Mouse (Mus musculus): ENCODE results near the gene Myb. TPM values are rescaled to one million over a fixed set of nuclear protein-coding genes. Genes with fewer than 3 reads are reported as not detected.

Gene Myb
- polyA plus RNA-seq, 1 experiment from 2014 or later: 4.0 TPM

DNA sequence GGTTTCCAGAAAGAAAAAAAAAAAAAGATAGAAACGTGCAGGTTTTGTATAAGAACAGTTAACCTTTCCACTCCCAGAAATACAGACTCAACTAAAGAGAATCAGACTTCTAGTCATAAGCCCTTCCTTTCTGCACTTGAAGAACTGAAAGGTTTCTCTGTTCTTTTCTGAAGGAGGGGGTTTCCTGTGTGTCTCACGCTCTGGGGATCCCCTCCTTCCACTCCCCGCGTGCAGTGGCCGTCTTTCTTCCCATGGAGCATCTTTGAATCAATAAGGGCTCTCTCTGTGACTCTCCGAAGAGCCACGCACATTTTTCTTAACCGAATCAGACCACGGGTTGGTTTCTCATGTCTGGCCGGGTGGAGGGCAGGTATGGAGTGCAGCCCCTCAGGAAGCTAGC is 17.5 kb upstream of the Myb start:
- H3K27ac ChIP-seq (ENCODE audit: low read length): no peak overlapping the region
- WGBS: 85% methylated on average over 10 of the region's 10 CpGs
- H3K27me3 ChIP-seq (ENCODE audit: insufficient read depth, low read length): no peaks in the 10 kb centered on the region
- no peak overlapping the region for H3K4me3 ChIP-seq (ENCODE audit: low read length)
- no peak overlapping the region for H3K9ac ChIP-seq (replicated peaks; ENCODE audit: low read length)
- H3K9me3 ChIP-seq (ENCODE audit: low read length): no peaks in the 10 kb centered on the region; the same call in 1 of the 2 replicates
- no peak for ATAC-seq (ENCODE audit: low FRiP score, low TSS enrichment)
- H3K36me3 ChIP-seq (ENCODE audit: insufficient read depth, low read length): no peaks in the 10 kb centered on the region
- H3K4me2 ChIP-seq (replicated peaks; ENCODE audit: low read depth, low read length): no peak overlapping the region
- no peaks in the 10 kb centered on the region for H3K4me1 ChIP-seq (ENCODE audit: insufficient read depth, low read length)

DNA sequence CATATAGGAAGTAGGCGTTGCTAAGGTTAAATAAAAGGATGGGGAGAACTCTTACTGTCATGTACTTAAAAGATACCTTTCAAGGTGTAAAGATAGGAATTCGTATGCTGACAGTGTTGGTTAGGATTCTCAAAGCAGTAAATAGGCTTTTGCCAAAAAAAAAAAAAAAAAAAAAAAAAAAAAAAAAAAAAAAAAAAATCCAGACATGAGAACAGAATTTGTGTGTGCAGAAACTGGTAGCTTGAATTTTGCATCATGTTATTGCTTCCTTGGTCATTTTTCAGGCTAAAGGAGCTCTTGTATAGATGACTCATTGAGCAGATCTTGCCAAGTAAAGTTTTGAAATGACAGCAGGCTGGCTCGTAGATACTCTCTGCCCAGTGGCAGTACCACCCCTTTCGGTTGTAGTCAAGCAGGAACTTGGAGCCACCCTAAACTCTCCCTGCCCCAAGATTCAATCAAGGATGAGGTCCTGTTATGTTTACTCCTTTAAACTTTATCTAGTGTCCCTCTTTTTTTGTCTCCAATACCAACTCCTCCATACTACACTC is 11.9 kb upstream of the Myb start:
- Histone ChIP-seq H3K36me3 (ENCODE audit: insufficient read depth, low read length) (no peaks in the 10 kb centered on the region), H3K9ac (replicated peaks; ENCODE audit: low read length) (no peak overlapping the region), H3K4me3 (ENCODE audit: low read length) (no peak overlapping the region), H3K27ac (ENCODE audit: low read length) (no peak overlapping the region), H3K27me3 (ENCODE audit: insufficient read depth, low read length) (no peaks in the 10 kb centered on the region), H3K9me3 (ENCODE audit: low read length) (no peaks in the 10 kb centered on the region; the same call in 1 of the 2 replicates), H3K4me1 (ENCODE audit: insufficient read depth, low read length) (no peaks in the 10 kb centered on the region), H3K4me2 (replicated peaks; ENCODE audit: low read depth, low read length) (no peak overlapping the region)
- ATAC-seq (ENCODE audit: low FRiP score, low TSS enrichment): no peak
- 84% methylated on average over 4 of the region's 4 CpGs for WGBS

DNA sequence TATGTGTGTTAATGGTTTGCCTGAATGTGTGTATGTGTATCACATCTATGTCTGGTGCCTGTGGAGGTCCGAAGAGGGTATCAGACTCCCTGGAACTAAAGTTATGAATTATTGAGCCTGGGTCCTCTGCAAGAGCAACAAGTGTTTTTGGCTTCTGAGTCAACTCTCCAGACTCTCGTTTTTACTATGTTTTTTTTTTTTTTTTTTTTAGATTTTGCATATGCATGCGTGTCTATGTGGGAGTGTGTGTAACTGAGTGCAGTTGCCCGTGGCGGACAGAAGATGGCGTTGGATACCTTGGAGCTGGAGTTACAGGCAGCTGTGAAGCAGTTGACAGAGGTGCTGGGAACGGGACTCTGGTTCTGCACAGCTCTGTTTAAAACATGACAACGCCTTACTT is 7.7 kb upstream of the Myb start:
- H3K9me3 ChIP-seq (ENCODE audit: low read length): no peaks in the 10 kb centered on the region; the same call in 1 of the 2 replicates
- no peak overlapping the region for H3K9ac ChIP-seq (replicated peaks; ENCODE audit: low read length)
- no peak for ATAC-seq (ENCODE audit: low FRiP score, low TSS enrichment)
- WGBS: 94% methylated on average over 8 of the region's 8 CpGs
- no peaks in the 10 kb centered on the region for H3K36me3 ChIP-seq (ENCODE audit: insufficient read depth, low read length)
- no peak overlapping the region for H3K27ac ChIP-seq (ENCODE audit: low read length)
- no peaks in the 10 kb centered on the region for H3K4me1 ChIP-seq (ENCODE audit: insufficient read depth, low read length)
- no peak overlapping the region for H3K4me3 ChIP-seq (ENCODE audit: low read length)
- H3K27me3 ChIP-seq (ENCODE audit: insufficient read depth, low read length): no peaks in the 10 kb centered on the region
- H3K4me2 ChIP-seq (replicated peaks; ENCODE audit: low read depth, low read length): no peak overlapping the region

DNA sequence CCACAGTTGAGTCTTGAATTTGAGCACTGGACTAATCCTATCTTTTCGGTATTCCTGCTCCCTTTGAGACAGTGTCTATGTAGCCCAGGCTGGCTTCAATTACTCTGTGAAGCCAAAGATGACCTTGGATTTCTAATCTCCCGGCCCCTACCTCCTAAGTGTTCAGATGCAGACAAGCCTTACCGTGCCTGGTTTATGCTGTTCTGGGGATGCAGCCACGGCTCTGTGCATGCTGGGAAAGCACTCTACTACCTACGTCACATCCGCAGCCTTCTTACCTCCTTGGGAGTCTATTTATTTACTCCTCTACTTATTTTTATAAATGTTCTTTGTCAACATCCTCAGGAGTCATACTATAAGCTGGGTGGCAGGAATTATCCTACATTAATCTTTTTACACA is 7.1 kb upstream of the Myb start:
- no peak for ATAC-seq (ENCODE audit: low FRiP score, low TSS enrichment)
- Histone ChIP-seq H3K9me3 (ENCODE audit: low read length) (no peaks in the 10 kb centered on the region; the same call in 1 of the 2 replicates), H3K9ac (replicated peaks; ENCODE audit: low read length) (no peak overlapping the region), H3K4me3 (ENCODE audit: low read length) (no peak overlapping the region), H3K4me2 (replicated peaks; ENCODE audit: low read depth, low read length) (no peak overlapping the region), H3K4me1 (ENCODE audit: insufficient read depth, low read length) (no peaks in the 10 kb centered on the region), H3K27ac (ENCODE audit: low read length) (no peak overlapping the region), H3K27me3 (ENCODE audit: insufficient read depth, low read length) (peaks cover 2% of the 10 kb centered on the region; the same call in 1 of the 2 replicates), H3K36me3 (ENCODE audit: insufficient read depth, low read length) (no peaks in the 10 kb centered on the region)
- WGBS: 97% methylated on average over 6 of the region's 6 CpGs

DNA sequence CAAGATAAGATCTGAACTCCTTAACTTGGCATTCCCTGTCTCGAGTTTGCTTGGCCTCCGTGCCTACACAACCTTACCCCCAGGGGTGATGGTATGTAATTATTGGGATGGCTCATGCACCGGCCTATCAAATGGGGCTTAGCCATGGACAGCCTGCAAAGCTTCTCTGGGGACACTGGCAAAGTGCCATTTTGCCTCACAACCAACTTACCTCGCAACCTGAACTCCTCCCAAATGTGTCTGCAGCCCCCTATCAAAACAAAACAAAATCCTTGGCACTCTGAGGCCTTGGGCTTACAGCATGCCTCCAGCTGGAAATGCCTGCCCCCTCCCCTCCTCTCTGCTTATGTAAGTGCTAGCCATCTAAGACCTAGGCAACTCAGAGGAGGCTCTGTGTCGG is 6.4 kb upstream of the Myb start:
- H3K36me3 ChIP-seq (ENCODE audit: insufficient read depth, low read length): no peaks in the 10 kb centered on the region
- H3K9ac ChIP-seq (replicated peaks; ENCODE audit: low read length): no peak overlapping the region
- no peaks in the 10 kb centered on the region; the same call in 1 of the 2 replicates for H3K9me3 ChIP-seq (ENCODE audit: low read length)
- 81% methylated on average over 5 of the region's 5 CpGs for WGBS
- H3K4me2 ChIP-seq (replicated peaks; ENCODE audit: low read depth, low read length): no peak overlapping the region
- no peaks in the 10 kb centered on the region for H3K4me1 ChIP-seq (ENCODE audit: insufficient read depth, low read length)
- no peak overlapping the region for H3K4me3 ChIP-seq (ENCODE audit: low read length)
- no peak for ATAC-seq (ENCODE audit: low FRiP score, low TSS enrichment)
- no peak overlapping the region for H3K27ac ChIP-seq (ENCODE audit: low read length)
- H3K27me3 ChIP-seq (ENCODE audit: insufficient read depth, low read length): peaks cover 6% of the 10 kb centered on the region

DNA sequence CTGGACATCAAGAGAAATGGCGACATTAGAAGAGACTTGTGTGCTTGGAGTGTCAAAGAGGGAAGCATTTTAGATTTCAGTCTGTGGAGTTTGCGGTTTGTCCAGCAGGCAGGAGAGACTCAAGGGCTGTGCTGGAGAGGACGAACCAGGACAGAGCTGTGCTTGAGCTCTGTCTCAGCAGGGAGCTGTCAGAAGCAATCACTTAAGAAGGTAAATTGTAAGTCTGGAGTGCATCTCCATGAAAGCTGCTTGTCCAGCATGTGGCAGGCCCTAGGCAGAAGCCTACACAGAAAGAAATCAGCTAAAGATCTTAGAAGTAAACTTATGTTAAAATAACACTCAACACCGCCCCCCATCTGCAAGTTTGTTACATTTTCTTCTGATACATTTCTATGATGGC is 4.6 kb upstream of the Myb start:
- Histone ChIP-seq H3K9ac (replicated peaks; ENCODE audit: low read length) (no peak overlapping the region), H3K9me3 (ENCODE audit: low read length) (no peaks in the 10 kb centered on the region; the same call in 1 of the 2 replicates), H3K4me3 (ENCODE audit: low read length) (no peak overlapping the region), H3K36me3 (ENCODE audit: insufficient read depth, low read length) (no peaks in the 10 kb centered on the region), H3K27ac (ENCODE audit: low read length) (no peak overlapping the region), H3K4me2 (replicated peaks; ENCODE audit: low read depth, low read length) (no peak overlapping the region), H3K4me1 (ENCODE audit: insufficient read depth, low read length) (peaks cover 7% of the 10 kb centered on the region; the same call in 1 of the 2 replicates), H3K27me3 (ENCODE audit: insufficient read depth, low read length) (peaks cover 13% of the 10 kb centered on the region)
- WGBS: 85% methylated on average over 4 of the region's 4 CpGs
- ATAC-seq (ENCODE audit: low FRiP score, low TSS enrichment): no peak

DNA sequence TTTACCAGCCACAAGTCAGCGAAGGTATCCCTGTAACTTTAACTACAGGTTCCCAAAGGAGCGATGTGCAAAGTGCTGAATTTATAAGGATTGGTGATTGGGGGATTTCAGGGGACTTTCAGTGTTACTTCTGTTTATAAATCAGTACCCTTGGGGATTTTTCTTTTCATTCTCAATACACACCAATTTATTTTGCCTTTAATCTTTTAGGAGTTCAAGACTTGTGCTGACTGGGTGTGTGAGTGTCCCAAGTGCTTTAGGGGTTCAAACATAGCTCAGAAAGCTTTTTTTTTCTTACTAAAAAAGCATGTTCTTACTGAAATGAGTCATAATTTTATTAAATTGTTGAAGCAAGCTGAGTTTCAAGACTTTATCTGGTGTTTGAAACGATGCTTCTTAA is 1.3 kb upstream of the Myb start:
- ATAC-seq (ENCODE audit: low FRiP score, low TSS enrichment): no peak
- Histone ChIP-seq H3K4me1 (ENCODE audit: insufficient read depth, low read length) (peaks cover 14% of the 10 kb centered on the region), H3K27ac (ENCODE audit: low read length) (no peak overlapping the region), H3K9me3 (ENCODE audit: low read length) (no peaks in the 10 kb centered on the region), H3K4me2 (replicated peaks; ENCODE audit: low read depth, low read length) (no peak overlapping the region; the same call in 1 of the 2 replicates), H3K36me3 (ENCODE audit: insufficient read depth, low read length) (no peaks in the 10 kb centered on the region), H3K4me3 (ENCODE audit: low read length) (no peak overlapping the region), H3K9ac (replicated peaks; ENCODE audit: low read length) (no peak overlapping the region), H3K27me3 (ENCODE audit: insufficient read depth, low read length) (peaks cover 21% of the 10 kb centered on the region)
- 47% methylated on average over 3 of the region's 3 CpGs for WGBS

DNA sequence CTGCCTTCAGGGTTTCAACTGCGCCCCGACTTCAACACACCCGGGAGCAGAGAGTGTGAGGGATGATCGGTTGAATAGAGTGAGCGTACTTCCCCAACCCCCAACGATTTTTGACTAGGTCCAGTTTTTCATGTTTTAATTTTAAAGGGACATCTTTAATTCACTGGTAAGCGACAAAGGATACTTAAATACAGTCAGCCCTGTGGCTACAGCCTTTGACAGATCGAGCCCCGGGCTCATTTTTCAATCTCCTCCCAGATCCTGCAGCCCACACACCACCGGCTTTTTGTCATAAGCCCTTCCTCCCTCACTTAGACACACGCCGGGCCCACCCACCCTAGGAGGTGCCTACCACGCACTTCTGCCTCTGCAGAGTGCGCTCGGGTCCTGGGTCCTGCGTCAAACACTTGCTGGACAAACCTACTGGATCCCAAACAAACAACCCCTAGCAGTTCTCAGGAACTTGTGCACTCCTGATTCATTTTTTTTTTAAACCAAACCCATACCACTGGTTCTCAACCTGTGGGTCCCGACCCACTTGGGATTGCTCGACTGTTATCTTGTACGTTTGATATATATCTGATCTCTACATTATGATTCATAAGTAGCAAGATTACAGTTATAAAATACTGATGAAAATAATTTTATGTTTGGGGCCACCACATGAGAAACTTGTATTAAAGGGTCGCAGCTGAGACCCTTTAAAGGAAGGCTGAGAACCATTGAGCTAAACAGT is 743 bp upstream of the Myb start:
- Histone ChIP-seq H3K36me3 (ENCODE audit: insufficient read depth, low read length) (no peaks in the 10 kb centered on the region), H3K9ac (replicated peaks; ENCODE audit: low read length) (peak overlapping the region; percentile 82), H3K9me3 (ENCODE audit: low read length) (no peaks in the 10 kb centered on the region), H3K27ac (ENCODE audit: low read length) (no peak overlapping the region; the same call in 1 of the 2 replicates), H3K4me3 (ENCODE audit: low read length) (peak overlapping the region; percentile 75), H3K4me2 (replicated peaks; ENCODE audit: low read depth, low read length) (peak overlapping the region; percentile 100), H3K27me3 (ENCODE audit: insufficient read depth, low read length) (peaks cover 21% of the 10 kb centered on the region), H3K4me1 (ENCODE audit: insufficient read depth, low read length) (peaks cover 14% of the 10 kb centered on the region)
- peak; percentile 24; the same call in 1 of the 2 replicates for ATAC-seq (ENCODE audit: low FRiP score, low TSS enrichment)
- WGBS: 3% methylated on average over 20 of the region's 20 CpGs

DNA sequence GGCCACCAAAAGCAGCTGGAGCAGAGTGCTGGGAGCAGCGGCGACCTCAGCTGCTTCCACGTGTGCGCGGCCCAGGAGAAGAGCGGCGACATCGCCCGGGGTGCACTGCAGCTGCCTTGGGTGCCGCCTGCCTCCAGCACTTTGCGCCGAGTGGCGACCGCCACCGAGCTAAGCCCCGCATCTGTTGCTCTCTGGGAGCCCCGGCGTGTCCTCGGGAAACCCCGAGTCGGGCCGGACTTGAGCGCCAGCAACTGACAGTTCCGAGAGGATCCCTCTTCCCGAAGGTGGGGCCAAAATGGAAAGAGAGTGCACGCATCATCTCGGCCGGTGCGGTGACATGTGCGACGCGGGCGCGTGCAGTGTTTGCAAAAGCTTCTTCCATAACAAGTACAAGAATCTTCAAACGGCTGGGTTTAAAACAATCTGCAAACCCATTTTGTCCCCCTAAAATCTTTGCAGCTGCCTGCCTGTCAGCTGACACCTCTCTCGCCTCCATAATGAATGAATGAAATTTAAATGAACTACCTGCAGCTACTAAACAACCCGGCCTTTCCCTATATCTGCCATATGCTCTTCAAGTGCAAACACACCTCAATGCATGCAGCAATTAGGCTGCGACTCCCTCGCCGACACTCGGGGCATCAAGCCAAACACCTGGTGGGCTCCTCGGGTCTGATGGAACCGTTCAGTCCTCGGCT is 938 bp downstream of the Myb start:
- Histone ChIP-seq H3K9ac (replicated peaks; ENCODE audit: low read length) (peak overlapping the region; percentile 82), H3K4me3 (ENCODE audit: low read length) (peak overlapping the region; percentile 75), H3K4me1 (ENCODE audit: insufficient read depth, low read length) (peaks cover 14% of the 10 kb centered on the region), H3K4me2 (replicated peaks; ENCODE audit: low read depth, low read length) (peak overlapping the region; percentile 100), H3K27me3 (ENCODE audit: insufficient read depth, low read length) (peaks cover 21% of the 10 kb centered on the region), H3K36me3 (ENCODE audit: insufficient read depth, low read length) (no peaks in the 10 kb centered on the region), H3K9me3 (ENCODE audit: low read length) (no peaks in the 10 kb centered on the region), H3K27ac (ENCODE audit: low read length) (no peak overlapping the region)
- WGBS: under 1% methylated on average over 44 of the region's 44 CpGs
- peak; percentile 33; the same call in 1 of the 2 replicates for ATAC-seq (ENCODE audit: low FRiP score, low TSS enrichment)
